Mouse (Mus musculus): ENCODE data around the gene Isg20.
A peak's percentile ranks its signal among the peaks of the same experiment; 100 is the strongest.

The Isg20 gene

DNA sequence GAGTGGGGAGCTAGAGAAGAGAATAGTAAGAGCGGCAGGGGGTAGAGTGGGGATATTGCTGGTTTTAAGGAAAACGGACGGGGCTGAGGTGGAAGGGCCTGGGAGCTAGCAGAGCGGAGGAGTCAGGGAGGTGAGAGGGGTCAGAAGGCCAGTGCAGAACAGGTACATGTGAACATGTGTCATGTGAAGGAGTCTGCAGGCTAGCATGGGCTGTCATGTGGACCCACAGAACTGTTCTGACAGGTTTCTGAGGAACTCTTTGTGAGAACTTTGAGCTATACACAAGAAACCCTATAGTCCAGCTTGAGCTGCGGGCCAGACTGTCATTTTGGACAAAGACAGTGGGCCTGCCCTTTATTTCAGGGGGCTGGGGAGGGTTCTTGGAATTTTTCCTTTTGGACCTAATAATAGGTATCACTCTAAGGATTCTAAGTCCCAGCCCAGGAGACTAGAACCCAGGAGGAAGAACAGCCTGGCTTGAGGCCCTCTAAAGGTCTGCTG is at the start of gene Isg20:
TSS of gene Isg20 (plus strand) at position 451 of the 501 bp plus-strand sequence.
- no peak for DNase-seq

GRCm38 (mm10) chr7:78863796-78864445 is 49.3 kb upstream of the Isg20 start:
- DNase-seq: no peak

DNA sequence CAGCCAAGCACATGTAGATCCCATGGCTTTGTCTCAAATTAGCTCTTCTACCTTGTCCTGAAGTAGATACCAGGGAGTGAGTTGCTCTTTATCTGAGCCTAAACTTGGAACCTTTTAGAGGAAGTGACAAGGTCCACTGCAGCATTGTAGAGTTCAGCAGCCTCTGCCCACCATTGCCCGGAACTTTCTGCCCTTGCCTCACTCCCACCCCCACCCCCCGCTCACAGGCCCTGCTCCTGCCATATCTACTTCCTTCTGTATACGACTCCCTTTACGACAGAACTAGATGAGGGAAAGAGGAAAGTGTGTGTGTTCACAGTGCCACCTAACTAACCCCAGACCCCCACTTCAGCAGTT is 48.8 kb upstream of the Isg20 start:
- DNase-seq: no peak

DNA sequence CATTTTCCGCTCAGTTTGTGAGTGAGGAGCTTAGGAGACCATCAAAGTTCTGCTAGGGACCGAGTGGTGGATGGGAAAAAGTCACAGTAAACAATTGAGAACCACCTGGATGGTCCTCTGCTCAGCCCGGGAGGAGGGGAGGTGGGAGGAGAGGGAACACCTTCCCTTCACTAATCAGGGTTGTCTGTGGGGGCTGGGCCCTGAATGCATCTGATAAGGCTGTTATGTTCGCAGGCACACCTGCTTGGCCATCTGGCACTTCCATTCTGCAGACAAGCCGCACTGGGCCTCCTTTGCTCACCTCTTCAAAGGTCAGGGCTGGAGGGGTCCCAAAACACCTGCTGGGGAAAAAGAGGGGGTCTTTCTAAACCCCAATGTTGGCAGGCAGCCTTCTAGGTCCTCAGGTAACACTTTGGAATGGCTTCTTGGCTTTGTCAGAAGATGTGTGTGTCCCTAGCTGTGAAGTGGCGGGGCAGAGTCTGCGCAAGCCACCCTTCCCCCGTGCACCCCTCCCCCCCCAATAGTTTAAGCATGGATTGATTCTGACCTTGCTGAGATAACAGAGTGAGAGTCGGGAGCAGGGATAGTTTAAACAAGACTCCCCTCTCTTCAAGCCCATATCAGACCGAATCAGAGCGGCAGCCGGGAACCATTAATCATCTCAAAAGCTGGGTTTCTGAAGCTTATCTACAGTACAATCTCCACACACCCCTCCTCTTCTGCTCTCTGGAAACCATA is 47.8 kb upstream of the Isg20 start:
- DNase-seq: no peak

- no peak for DNase-seq
These were observed 44.5 kb upstream of the Isg20 start for GRCm38 (mm10) chr7:78868731-78869130.

DNA sequence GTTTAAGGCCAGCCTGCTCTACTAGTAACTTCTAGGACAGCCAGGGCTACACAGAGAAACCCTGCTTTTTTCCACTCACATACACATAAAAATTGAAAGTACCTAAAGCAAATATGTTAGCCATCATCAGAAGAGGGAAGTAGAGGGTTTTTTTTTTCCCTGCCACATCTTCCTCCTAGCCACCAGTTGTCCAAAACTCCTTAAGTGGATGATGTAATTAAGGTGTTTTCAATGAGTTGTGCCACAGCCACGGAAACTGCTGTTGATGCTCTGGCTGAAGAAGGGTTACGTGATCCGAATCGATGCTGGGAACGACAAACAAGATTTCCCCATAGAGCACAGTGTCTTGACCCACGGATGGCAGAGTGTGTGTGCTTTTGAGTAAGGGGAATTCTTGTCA is 40.9 kb upstream of the Isg20 start:
- DNase-seq: no peak

GRCm38 (mm10) chr7:78872831-78873230 is 40.4 kb upstream of the Isg20 start:
- DNase-seq: no peak

- no peak for DNase-seq
These were observed 31.4 kb upstream of the Isg20 start for GRCm38 (mm10) chr7:78881607-78882468.

GRCm38 (mm10) chr7:78882469-78882837 is 30.8 kb upstream of the Isg20 start:
- DNase-seq: peak in 1 of 2 experiments; percentile 24

- DNase-seq: peak in 1 of 2 experiments; percentile 28
These were observed 30.1 kb upstream of the Isg20 start for GRCm38 (mm10) chr7:78883016-78883725.

DNA sequence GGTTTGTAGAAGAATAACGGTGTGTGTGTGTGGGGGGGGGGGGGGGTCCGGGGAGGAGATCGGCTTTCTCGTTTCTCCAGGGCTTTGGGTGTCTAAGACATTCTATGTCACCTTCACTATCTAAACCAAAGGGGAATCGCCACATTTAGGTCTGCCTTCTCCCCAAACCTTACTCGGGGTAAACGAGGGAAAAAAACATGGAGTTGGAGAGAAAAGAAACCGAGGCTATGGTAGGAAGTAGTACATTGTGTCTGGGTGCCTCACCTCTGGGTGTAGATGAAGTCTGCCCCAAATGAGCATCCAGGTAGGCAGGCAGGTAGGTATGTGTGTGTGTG is 29.5 kb upstream of the Isg20 start:
- no peak for DNase-seq

DNA sequence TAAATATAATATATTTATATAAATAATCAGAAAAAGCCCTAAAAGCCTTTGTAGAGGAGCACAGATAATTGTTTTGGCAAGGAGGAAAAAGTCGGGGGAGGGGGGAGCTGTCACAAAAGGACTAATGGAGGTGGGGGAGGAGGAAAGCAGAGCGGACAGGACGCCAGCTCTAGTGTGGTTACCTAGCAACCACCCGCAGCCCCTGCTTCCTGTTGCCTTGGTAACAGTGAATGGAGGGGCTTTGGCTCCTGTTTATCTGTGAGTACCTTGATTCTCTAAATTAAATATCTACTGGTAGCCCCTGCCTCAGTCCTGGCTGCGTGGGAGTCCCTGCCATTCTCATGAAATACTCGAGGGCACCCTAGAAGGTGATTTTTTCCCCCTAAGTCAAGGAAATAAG is 29.1 kb upstream of the Isg20 start:
- no peak for DNase-seq

DNA sequence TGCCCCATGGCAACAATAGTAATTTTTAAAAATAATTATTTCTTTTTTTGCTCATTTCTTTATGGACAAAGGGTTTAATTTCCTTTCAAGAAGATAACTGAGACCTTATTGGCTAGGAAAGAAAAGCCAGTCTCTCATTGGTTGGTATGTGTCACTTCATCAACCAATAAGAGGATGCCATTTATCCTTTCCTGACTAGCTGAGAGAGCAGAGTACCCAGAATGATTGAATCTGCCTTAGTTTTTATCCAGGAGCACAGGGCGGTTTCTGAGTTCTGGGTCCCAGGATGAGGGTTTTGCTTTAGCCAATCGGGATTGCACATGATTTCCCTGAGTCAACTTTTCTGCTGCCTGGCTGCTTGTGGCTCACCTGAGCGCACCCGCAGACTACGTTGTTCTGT is 27.8 kb upstream of the Isg20 start:
- DNase-seq: no peak

DNA sequence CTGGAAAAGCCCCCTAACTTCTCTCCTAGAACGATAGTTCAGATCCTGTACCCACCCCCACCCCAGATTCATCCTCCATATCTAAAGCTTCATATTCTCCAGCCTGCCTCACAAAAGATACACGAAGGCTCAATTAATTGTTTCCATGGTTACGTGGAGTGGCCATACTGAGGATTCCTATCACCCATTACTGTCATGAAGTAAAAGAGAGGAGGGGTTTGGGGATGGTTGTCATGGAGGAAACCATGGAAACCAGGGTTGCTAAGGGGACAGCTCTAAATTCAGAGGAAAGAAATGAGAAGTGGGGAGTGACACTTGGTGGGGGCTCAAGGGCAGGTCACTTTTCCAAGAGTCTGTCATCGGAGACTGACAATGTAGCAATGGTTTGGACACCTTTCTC is 26.7 kb upstream of the Isg20 start:
- no peak for DNase-seq

GRCm38 (mm10) chr7:78887431-78887842 is 25.8 kb upstream of the Isg20 start:
- no peak for DNase-seq

GRCm38 (mm10) chr7:78890641-78891040 is 22.6 kb upstream of the Isg20 start:
- peak; percentile 91 to 94 for DNase-seq

GRCm38 (mm10) chr7:78893917-78894316 is 19.3 kb upstream of the Isg20 start:
- no peak for DNase-seq

GRCm38 (mm10) chr7:78895021-78895652 is 18.1 kb upstream of the Isg20 start:
- DNase-seq: peak in 1 of 2 experiments; percentile 29

DNA sequence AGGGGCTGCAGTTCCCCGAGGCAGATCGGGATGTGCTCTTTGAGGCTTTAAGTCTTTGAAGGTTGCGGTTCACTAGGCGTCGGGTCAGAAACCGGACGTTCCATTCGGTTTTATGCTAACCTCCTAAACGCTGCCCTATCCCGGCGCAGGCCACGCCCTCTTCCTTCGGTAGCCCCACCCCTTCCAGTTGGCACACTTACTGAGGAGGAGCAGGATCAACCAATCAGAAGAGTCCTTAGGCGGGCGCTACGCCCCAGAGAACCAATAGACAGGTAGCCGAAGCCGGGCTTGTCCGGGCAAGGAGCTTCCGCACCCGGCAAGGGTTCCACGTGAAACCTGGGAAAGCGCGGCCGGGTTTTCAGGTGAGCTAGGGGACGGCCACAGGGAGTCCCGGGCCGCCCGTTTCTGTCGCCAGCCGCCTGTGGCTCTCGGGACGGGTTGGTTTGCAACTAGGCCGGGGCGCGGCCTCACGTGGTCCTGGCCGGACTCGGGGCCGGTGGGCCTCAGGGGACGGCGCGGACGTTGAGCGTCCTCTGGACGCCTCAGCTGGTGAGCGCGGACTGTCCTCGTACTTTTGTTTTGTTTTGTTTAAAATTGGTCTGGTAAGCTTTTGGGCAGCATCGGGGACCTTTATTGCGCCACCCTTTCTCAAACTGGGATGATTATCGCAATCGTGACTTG is 17.4 kb upstream of the Isg20 start, which contains the start of gene Aen:
TSS of gene Aen (plus strand) at position 202 of the 681 bp plus-strand sequence.
- DNase-seq: peak; percentile 96 to 98

DNA sequence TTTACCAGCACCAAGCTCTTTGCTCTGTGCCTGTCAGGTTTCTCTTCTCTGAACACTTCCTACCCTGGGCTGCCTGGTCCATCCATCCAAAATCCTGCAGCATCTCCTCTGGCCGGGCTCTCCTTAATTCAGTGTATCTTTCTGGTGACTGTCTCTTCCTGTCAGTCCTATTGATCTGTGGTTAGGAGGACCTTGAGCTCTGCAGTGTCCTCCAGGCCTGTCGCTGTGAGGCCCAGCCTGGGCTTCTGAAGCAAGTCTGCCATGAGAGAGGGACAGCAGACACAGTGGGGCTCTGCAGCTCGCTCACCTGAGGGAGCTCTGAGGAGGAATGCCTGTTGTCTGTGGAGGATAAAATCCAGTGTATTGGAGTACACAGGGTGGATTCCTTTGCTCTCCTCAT is 15.7 kb upstream of the Isg20 start:
- no peak for DNase-seq

GRCm38 (mm10) chr7:78903174-78903870 is 9.9 kb upstream of the Isg20 start:
- DNase-seq: no peak
